Mouse (Mus musculus): ENCODE measurements at regions not wholly inside any gene's neighbourhood (a gene's known extent, or its start where the extent isn't known, plus 50 kb on each side); places are given as distances from the start of the nearest gene placed in this dataset.

DNA sequence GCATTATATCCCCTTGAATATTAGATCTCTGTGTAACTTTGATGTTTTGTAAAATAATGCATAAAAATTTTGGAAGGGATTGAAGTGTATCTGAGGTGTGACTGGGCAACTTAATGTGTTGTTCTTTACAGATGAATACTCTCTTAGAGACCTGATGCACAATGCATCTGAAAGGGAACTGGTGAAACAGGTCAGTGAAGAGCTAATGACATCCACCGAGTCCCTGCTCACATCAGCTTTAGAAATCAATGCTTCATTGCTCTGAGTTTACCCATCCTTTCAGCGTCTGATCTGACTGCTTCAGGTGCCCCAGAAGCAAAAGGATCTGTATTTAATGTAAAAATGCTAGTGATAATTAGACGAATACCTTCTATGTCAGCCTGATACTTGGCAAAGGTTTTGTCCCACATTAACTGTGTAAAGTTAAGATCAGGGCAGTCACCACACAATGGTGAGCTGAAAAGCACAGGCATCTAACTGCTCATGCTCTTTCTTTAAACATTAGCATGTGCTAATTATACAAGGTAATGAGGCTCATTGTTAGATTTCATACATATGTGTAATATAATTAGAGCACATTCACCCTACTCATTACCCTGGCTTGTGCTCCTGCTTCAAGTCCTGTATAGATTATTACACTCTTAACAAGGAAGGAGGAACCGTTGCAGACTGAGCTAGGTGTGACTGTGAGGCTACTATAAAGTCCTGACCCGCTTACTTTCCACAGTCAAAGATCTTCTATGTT lies 204.6 kb upstream of the Tlr4 start:
- DNase-seq: no peak

- no peak for DNase-seq
Measured at GRCm38 (mm10) chr4:66618811-66619440, 208.5 kb upstream of the Tlr4 start.

DNA sequence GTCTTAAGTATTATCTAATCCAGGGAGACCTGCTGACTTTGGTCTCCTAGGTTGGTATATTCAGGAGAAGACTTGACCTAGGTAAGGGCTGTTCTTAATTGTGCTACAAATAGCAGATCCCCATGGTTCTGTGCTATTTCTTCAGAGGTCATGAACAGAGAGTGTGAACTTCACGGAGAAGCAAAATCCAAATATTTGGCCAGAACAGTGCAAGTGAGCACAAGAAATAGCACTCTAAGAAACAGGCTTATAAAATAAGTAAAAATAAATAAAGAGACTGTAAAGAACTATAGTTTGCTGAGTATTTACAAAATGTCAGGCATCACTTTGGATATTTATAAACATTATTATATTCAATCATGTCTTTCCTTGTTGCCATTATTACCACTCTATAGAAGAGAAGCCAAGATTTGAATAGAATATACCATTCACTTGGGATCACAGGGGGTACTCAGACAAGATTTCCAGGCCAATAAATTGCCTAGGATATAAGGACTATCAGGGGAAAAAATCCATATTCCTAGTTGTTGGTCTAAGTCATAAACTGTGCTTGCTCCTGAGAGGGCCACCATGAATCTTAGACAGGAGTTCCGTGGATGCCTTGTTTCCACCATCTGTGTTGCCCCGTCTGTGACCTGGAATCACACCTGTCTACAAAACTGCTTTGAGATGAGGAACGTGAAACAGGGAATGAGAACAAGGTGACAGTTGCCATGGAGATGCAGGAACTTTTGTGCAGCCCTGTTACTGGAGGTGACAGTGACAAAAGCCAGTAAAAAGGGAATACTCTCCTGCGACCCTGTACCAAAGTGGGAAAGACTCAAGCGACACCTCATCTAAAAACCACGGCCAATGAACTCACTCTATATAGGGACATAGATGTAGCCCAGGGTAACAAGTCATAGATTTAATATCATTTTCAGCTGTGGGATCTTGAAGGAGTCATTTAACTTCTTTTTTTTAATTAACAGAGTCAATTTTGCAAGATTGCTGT lies 209.3 kb upstream of the Tlr4 start:
- DNase-seq: no peak

GRCm38 (mm10) chr4:66617101-66617500 lies 210.3 kb upstream of the Tlr4 start:
- DNase-seq: no peak

- DNase-seq: no peak
Measured at GRCm38 (mm10) chr4:66604849-66605248, 200.4 kb upstream of the Astn2 start.

- DNase-seq: no peak
Measured at GRCm38 (mm10) chr4:66598737-66599136, 194.3 kb upstream of the Astn2 start.

GRCm38 (mm10) chr4:66586647-66587046 lies 182.2 kb upstream of the Astn2 start:
- DNase-seq: no peak

- no peak for DNase-seq
Measured at GRCm38 (mm10) chr4:66586166-66586565, 181.8 kb upstream of the Astn2 start.

GRCm38 (mm10) chr4:66556936-66557335 lies 152.5 kb upstream of the Astn2 start:
- DNase-seq: no peak

- DNase-seq: no peak
Measured at GRCm38 (mm10) chr4:66550306-66551104, 146.1 kb upstream of the Astn2 start.

GRCm38 (mm10) chr4:66542833-66543436 lies 138.5 kb upstream of the Astn2 start:
- DNase-seq: no peak

- no peak for DNase-seq
Measured at GRCm38 (mm10) chr4:66524456-66524855, 120.0 kb upstream of the Astn2 start.

DNA sequence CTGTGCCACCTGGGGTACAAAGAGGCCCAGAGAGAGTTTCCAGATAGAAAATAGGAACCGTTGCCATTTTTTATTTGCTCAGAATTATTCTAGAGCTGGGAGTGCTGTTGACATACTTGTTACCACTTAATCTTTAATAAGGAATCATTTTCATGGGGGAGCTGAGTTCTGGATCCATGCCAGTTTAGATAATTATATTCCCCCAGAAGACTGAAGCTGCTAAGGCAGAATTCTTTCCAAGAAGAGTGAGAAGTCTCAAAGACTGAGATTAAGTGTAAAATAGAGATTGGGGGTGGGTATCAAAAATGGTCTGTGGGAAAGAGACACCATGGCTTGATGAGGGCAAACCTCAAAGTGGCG lies 119.5 kb upstream of the Astn2 start:
- no peak for DNase-seq

GRCm38 (mm10) chr4:66523238-66523885 lies 119.0 kb upstream of the Astn2 start:
- peak in 1 of 2 experiments; percentile 1 for DNase-seq

DNA sequence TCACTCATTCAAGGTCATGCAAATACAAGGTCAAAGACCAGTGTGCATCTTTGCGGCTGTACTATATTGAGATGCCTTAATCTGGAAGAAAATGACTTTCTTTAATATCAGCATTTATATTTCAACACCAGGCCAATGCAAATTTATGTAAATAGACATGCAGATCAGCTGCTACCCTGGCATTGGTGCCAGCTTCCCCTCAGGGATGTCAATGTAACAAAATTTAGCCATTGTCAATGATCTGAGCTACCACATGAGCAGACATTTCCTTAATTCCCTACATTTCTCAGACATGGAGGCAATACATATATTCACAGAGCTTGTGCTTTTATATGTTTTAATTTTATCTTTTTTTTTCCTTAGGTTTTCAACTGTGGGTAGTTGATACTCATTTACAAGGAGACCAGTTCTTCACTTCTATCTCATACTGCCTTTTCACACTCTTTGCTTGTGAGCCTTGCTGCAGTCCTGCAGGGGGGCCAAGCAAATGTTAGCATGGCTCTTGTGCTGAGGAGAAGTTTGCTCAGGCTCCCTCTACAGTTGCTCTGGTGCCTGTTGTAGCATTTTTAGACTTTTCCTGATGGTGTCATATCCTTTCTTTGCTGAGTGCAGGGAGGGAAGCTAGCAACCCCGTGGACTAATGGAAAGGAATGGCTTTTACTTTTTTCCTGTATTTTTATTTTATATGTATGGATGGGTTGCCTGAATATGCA lies 117.8 kb upstream of the Astn2 start:
- DNase-seq: no peak

- no peak for DNase-seq
Measured at GRCm38 (mm10) chr4:66520796-66521195, 116.4 kb upstream of the Astn2 start.

DNA sequence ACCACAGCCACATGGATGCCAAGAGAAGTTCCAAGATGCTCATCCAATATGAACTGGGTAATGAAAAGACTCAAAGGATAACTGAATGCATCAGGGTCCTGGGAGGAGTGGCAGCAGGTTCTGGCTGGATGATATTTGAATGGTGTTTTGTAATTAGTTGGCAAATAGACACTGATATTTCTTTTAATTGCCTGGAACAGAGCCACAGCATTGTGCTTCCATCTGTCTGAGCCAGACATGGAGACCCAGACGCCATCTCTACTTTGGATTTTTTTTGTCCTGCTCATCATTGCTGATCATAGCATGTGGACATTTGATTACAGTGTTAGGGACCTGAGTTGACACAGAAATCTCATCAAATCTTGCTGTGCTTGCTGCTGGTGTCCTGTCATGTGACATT lies 111.4 kb upstream of the Astn2 start:
- DNase-seq: no peak

DNA sequence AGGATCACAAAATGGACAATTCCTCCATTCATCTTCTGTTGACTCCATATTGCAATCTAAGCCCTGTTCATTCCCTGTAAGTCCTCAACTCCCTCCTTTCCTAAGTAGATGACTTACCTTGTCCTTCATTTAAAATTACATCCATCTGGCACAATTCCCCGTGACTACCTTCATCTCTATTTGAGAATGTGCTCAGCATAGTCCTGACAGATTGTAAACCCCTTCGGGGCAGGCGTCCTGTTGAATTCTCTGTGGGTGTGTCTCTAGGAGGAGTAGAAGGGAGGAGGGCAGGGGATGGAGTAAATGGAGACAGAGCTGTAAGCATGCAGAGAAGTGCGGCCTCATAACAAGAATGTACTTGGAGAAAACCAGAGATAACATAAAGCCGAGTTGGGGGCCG lies 79.1 kb upstream of the Astn2 start:
- no peak for DNase-seq

- DNase-seq: peak; percentile 24 to 27
Measured at GRCm38 (mm10) chr4:66482495-66483291, 78.3 kb upstream of the Astn2 start.

- no peak for DNase-seq
Measured at GRCm38 (mm10) chr4:66478601-66479217, 74.3 kb upstream of the Astn2 start.
